Mouse (Mus musculus) limb, embryonic 14.5 days (tissue): ENCODE measurements around the gene Ube2n. TPM values are rescaled to one million over a fixed set of nuclear protein-coding genes. Genes with fewer than 3 reads are reported as not detected.

Source experiments
- ATAC-seq: fragments of 200-750 bp; cut with Nextera tagmentation; 2 replicates; pipeline ENCODE4 v1.8.0; 2017; ENCODE audit warnings: low read depth, moderate number of reproducible peaks, moderate TSS enrichment; ENCODE audit not compliant: low FRiP score
- DNase-seq: peaks from one replicate; pipeline ENCODE4 v3.0.0-alpha.2; 2015; ENCODE audit warnings: low spot score
- H3K27ac ChIP-seq: fragments of 300-500 bp; sonication (generic); replicated peaks from 2 replicates; pipeline ENCODE4 v1.5.1; 2014; ENCODE audit warnings: low read depth, mild to moderate bottlenecking, low read length, moderate library complexity, mixed read lengths
- H3K27me3 ChIP-seq: fragments of 300-500 bp; sonication (generic); 2 replicates; pipeline ENCODE4 v1.6.1; 2014; ENCODE audit warnings: low read length, mixed read lengths; ENCODE audit not compliant: control insufficient read depth, insufficient read depth
- H3K36me3 ChIP-seq: fragments of 300-500 bp; sonication (generic); 2 replicates; pipeline ENCODE4 v1.6.1; 2014; ENCODE audit warnings: mild to moderate bottlenecking, low read length, moderate library complexity, mixed read lengths; ENCODE audit not compliant: control insufficient read depth, insufficient read depth
- H3K4me1 ChIP-seq: fragments of 300-500 bp; sonication (generic); 2 replicates; pipeline ENCODE4 v1.6.1; 2014; ENCODE audit warnings: antibody characterized with exemption, low read length, mixed read lengths; ENCODE audit not compliant: control insufficient read depth, insufficient read depth
- H3K4me2 ChIP-seq: fragments of 300-500 bp; sonication (generic); replicated peaks from 2 replicates; pipeline ENCODE4 v1.6.1; 2014; ENCODE audit warnings: low read depth, mild to moderate bottlenecking, low read length, moderate library complexity; ENCODE audit not compliant: severe bottlenecking
- H3K4me3 ChIP-seq: fragments of 300-500 bp; sonication (generic); replicated peaks from 2 replicates; pipeline ENCODE4 v1.5.1; 2014; ENCODE audit warnings: low read length
- H3K9ac ChIP-seq: fragments of 300-500 bp; sonication (generic); 2 replicates; pipeline ENCODE4 v1.6.1; 2014; ENCODE audit warnings: mild to moderate bottlenecking, low read depth, low read length, moderate library complexity; ENCODE audit not compliant: severe bottlenecking
- H3K9me3 ChIP-seq: fragments of 300-500 bp; sonication (generic); 2 replicates; pipeline ENCODE4 v1.6.1; 2016; ENCODE audit warnings: low read length; ENCODE audit not compliant: control insufficient read depth
- POLR2A ChIP-seq: fragments of 200-500 bp; IDR thresholded peaks from 2 replicates; pipeline ENCODE4 v1.8.0; 2012; ENCODE audit warnings: inconsistent platforms, mild to moderate bottlenecking, moderate library complexity, borderline replicate concordance; ENCODE audit not compliant: insufficient read depth, insufficient read length; ENCODE audit errors: extremely low read depth
- WGBS: fragments of 180-500 bp; shearing (Covaris S2); extraction: QIAGEN DNeasy Blood & Tissue Kit; methylation state at CpG from one replicate; pipeline ENCODE4 v1.1.7; 2014; 5-methylcytosine and 5-hydroxymethylcytosine counted together
- polyA plus RNA-seq, 2 experiments: library from polyadenylated mRNA; depleted of rRNA in 1 of 2; stranded (reverse) in 1 of 2; unstranded in 1 of 2; fragments of >200 nt; fragmentation: Nextera tagmentation in 1 of 2; extraction: Ambion mirVana in 1 of 2; gene quantifications; 2 replicates each; pipeline versions ENCODE4 v1.2.1 to v1.2.3; 2012 to 2014

Gene Ube2n
- polyA plus RNA-seq, 2 experiments, result 225 to 276 TPM

DNA sequence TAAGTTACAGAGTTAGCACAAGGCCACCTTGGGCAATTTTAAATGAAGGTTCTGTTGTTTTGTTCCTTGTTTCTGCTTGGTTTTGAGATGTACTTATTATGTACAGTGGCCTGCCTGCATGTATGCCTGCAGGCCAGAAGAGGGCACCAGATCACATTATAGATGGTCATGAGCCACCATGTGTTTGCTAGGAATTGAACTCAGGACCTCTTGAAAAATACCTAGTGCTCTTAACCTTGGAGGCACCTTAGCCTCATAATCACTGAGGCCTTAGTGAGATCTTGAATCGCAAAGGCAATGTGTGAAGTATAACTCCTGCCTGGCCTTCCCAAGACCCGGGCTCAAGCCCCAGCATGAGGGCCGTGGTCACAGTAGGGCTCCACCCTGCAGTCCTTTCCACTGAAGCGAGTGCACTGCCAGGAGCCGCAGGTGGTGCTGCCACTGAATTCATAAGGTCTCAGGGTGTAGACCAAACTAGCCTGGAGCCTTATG lies 42.4 kb downstream of the Ube2n start:
- DNase-seq (no peak), ATAC-seq (no peak)
- WGBS, result 84% methylated on average over 5 of the region's 5 CpGs

DNA sequence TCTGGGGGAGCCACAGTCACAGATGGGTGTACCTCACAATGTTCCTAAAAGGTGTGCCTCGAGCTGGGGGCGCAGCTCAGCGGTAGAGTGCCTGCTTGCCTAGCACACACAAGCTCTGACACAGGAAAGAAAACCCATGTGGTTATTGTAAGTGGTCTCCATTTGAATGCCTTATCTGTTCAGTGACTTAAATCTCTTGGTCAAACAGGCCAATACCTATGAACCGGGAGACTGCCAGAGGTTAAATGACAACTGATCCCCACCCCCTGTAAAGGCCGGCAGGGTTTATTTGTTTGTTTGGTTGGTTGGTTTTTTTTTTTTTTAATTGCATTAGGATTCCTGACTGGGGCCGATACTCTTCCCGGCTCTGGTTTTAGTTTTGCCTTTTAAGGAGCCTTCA lies 44.5 kb downstream of the Ube2n start:
- Histone ChIP-seq H3K4me2 (no peak overlapping the region), H3K4me3 (no peak overlapping the region), H3K9ac (no peak overlapping the region), H3K9me3 (no peaks in the 10 kb centered on the region), H3K27me3 (no peaks in the 10 kb centered on the region), H3K36me3 (peaks cover 3% of the 10 kb centered on the region; the same call in 1 of the 2 replicates), H3K27ac (no peak overlapping the region), H3K4me1 (peaks cover 3% of the 10 kb centered on the region; the same call in 1 of the 2 replicates)
- no peak for DNase-seq
- TF ChIP-seq POLR2A, result no peak
- no peak for ATAC-seq
- WGBS, result 62% methylated on average over 7 of the region's 7 CpGs

More for the DNA sequence above, 42.4 kb downstream of the Ube2n start:
- no peaks in the 10 kb centered on the region for H3K27me3 ChIP-seq
- no peak overlapping the region for H3K4me3 ChIP-seq
- H3K4me1 ChIP-seq, result 0 out of 2 replicates have a peak, but pooled peaks cover 3% of the 10 kb centered on the region
- TF ChIP-seq POLR2A, result no peak
- peaks cover 3% of the 10 kb centered on the region; the same call in 1 of the 2 replicates for H3K36me3 ChIP-seq
- no peaks in the 10 kb centered on the region for H3K9me3 ChIP-seq
- no peak overlapping the region for H3K4me2 ChIP-seq
- no peak overlapping the region for H3K27ac ChIP-seq
- H3K9ac ChIP-seq, result no peak overlapping the region

DNA sequence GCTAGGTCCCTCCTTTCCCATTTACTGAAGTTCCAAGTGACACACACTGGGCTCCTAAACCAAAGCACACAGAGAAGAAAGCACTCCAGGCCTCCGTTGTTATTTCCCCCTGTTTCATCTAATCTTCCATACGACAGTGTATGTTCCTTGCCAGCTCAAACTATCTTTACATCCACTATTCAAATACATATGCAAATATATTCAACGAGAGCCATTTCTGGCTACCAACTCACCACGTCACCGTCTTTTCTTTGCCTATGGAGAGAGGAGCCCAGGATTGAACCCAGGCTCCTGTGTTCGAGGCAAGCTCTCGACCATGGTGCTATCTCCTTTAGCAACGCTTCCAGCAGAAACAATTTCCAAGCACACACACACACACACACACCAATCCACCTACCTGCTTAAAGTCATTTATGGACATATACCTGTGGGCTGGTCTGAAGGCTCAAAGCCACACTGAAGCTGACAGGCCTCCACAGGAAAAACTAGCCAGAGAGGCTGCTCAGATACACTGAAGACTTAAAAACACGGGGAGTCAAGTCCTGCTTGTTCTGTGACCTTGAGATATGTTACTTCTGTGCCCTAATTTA lies 45.5 kb downstream of the Ube2n start:
- Histone ChIP-seq H3K4me3 (no peak overlapping the region; the same call in 1 of the 2 replicates), H3K4me2 (no peak overlapping the region; the same call in 1 of the 2 replicates), H3K27me3 (no peaks in the 10 kb centered on the region), H3K4me1 (peaks cover 8% of the 10 kb centered on the region; the same call in 1 of the 2 replicates), H3K9ac (no peak overlapping the region), H3K36me3 (peaks cover 3% of the 10 kb centered on the region; the same call in 1 of the 2 replicates), H3K9me3 (no peaks in the 10 kb centered on the region), H3K27ac (no peak overlapping the region)
- no peak for DNase-seq
- no peak for ATAC-seq
- no peak for TF ChIP-seq POLR2A
- 90% methylated on average over 9 of the region's 9 CpGs for WGBS

DNA sequence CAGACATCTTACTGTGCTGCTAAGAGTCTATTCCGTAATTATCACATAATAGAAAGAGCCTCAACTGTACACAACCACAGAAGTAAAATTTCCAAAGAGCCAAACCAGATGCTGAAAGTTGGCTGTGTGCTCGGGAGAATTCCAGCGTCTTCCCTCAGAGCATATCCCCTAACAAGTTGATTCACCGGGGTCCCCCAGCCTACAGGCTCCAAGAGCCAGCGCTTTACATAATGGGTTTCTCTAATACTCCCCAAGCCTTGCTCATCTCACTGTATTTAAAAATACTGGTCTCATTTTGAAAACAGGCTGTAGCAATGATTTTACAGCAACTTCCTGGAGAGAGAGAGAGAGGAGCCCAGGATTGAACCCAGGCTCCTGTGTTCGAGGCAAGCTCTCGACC lies 46.7 kb downstream of the Ube2n start:
- Histone ChIP-seq H3K27ac (no peak overlapping the region), H3K27me3 (no peaks in the 10 kb centered on the region), H3K4me1 (peaks cover 11% of the 10 kb centered on the region; the same call in 1 of the 2 replicates), H3K4me3 (peak overlapping the region; percentile 95), H3K9me3 (no peaks in the 10 kb centered on the region), H3K9ac (peak overlapping the region; percentile 92; the same call in 1 of the 2 replicates), H3K36me3 (peaks cover 3% of the 10 kb centered on the region; the same call in 1 of the 2 replicates), H3K4me2 (peak overlapping the region; percentile 82)
- DNase-seq (no peak), ATAC-seq (no peak)
- TF ChIP-seq POLR2A, result no peak
- WGBS, result 41% methylated on average over 7 of the region's 7 CpGs

DNA sequence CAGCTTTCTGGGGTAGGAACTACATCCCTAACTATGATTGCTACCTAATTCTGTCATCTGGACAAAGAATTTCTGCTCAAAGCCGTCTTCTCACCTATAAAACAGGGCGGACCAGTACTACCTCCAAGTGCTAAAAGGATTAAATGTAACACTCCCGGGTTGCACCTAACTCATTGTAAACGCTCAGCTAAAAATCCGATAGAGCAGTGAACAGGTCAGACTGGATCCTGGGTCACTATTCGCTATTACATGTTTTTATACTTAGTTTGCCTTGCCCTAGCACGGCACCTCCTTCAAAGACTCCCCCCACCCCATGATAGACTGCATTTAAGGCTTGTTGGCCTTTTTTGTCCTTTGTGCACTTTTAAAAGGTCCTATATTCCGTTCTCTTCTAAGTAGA lies 47.5 kb downstream of the Ube2n start:
- no peak for TF ChIP-seq POLR2A
- H3K9ac ChIP-seq, result peak overlapping the region; percentile 92
- no peaks in the 10 kb centered on the region for H3K9me3 ChIP-seq
- no peaks in the 10 kb centered on the region for H3K27me3 ChIP-seq
- H3K36me3 ChIP-seq, result peaks cover 3% of the 10 kb centered on the region; the same call in 1 of the 2 replicates
- H3K4me1 ChIP-seq, result peaks cover 11% of the 10 kb centered on the region; the same call in 1 of the 2 replicates
- 2% methylated on average over 8 of the region's 8 CpGs for WGBS
- no peak overlapping the region for H3K27ac ChIP-seq
- DNase-seq, result no peak
- H3K4me3 ChIP-seq, result peak overlapping the region; percentile 95
- ATAC-seq, result no peak
- H3K4me2 ChIP-seq, result peak overlapping the region; percentile 82
